Mouse (Mus musculus) cerebellum, postnatal 14 days (tissue): ENCODE data around the gene Ptprf.

Source experiments
- DNase-seq, 2 experiments: peaks; one replicate each; pipeline ENCODE4 v3.0.0; 2021; ENCODE audit warnings: mixed read lengths in 2 of 2

Gene Ptprf

DNA sequence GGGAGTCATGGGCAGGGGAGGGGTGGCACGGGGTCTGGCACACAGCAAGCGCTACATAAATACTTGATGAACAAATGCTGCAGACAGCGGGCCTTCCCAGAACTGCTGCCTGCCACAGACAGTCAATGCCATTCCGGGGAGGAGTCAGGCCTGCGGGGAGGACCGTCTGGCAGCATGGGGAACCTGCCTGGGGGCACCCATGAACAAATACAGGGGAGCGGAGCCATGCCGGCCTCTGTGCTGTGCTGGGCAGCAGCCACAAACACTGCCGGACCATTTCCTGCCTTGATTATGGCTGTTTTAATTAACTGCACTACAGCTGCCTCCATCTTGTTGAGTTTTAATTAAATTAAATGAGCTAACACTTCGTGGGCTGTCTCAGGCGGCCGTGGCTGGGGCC lies 35.0 kb downstream of the Ptprf start:
- no peak for DNase-seq

DNA sequence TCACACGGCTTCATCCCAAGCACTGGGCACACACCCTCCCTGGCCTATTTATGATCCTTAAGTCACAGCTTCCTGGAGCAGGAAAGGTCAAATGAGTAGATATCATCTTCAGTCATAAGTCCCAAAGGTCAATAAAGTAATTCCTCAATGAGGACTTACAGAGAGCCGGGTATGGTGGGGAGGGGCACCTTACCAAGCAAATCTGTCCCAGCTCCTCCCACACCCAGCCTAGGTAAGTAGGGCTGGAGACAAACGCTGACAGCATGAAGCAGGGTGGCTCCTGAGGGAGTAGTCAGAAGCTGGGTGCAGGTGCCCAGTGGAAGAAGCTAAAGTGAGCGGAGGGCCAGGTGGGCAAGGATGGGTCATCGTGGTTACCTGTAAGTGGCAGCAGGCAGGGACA lies 36.3 kb downstream of the Ptprf start:
- no peak for DNase-seq

DNA sequence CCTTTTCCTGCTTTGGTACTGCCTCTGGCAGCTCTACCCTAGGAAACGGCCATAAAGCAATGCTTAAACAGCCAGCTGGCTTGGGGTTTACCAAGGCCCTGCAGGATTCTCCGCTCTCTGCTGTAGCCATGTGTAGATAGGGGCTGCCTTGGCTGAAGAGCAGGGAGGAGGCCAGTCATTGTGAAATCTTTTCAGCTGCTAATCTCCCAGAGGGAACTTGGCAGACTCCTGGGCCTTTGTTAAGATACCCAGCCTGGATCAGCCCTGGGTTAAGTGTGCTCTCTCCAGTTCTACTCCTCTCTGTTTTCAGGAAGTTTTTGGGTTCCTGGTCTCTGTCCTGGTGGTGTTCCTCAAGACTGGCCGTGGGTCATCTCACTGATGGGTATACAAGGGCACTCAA lies 43.9 kb downstream of the Ptprf start:
- no peak for DNase-seq

DNA sequence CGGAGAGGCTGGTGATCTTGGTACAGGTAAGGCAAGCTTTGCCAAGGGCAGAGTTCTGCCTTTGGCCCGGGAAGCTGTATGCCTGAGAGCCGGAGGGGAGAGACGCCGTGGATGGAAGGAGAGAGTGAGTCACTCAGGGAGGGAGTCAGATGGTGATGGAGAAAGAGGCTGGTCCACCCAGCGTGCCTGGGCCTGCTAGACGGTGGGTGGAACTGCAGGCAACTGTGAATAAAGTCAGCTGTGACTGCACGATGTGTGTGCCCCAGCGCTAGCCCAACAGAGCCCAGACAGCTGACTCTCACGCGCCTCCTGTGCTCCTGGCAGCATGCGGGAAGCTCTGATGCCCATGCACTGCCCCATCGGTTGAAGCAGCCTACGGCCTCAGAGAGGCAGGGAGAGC lies 45.4 kb downstream of the Ptprf start:
- DNase-seq, result no peak

DNA sequence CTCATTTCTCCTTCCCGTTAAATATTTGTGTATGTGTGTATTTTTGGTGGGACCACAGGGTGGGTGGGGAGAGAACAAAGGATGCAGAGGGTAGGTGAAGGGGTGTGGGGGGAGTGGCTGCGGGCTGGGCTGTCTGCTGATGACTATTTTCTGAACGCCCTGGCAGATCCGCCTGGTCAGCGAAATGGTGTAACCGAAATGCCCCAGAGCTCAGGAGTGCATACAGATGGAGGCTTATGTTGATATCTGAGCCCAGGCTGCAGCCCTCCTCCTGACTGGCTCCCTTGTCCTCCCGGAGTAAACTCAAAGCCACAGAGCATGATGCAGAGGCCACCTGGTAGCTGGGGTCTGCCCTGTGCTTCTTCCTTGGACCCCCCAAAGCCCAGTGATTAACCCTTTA lies 47.4 kb downstream of the Ptprf start:
- DNase-seq, result no peak

DNA sequence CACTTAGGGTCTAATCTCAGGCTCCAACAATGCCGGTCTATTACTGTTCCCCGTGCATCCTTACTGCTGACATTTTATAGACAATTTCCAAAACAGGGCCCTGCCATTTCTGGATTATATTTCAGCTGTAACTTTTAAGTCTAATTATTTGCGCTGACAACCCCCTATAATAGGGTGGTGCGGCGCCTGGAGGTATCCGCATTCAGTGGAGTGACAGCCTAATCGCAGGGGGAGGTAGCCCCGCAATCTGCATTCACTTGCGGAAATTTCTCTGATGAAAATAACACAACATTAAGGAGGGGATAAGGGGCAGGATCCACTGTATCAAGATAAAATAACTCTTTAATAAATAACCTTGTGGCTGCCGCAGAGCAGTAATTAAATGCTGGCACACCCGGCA lies 47.9 kb downstream of the Ptprf start:
- no peak for DNase-seq

DNA sequence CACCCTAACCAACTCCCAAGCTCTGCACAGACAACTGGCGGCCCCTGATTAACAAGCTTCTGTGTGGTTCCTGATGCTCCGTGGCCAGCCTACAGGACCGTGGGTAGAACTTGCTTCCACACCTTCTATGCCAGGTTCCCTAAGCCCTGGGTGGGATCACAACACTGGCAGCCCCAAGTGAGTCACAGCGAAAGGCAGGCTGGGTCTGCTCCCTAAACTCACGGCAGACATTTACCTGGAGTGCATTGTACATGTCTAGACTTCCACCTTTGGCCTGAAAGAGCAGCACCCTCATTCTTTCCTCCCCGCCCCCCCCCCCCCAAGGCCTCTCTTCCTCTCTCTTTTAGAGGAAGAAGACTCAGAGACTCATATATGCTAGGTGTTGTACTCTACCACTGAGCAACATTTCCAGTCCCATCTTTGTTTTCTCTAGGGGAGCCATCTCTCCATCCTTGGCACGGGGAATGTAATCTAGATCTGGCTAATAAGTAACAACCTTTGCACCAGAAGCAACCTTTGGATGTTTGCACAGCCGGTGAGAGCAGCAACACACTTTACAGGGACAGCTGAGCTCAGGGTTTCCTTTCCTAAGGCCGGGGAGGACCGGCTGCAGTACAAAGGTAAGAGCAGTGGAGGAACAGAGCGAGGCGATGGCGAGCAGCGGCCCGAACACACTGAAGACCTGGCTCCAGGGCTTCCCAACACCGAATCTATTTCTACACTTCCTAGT lies 51.1 kb downstream of the Ptprf start:
- no peak for DNase-seq

DNA sequence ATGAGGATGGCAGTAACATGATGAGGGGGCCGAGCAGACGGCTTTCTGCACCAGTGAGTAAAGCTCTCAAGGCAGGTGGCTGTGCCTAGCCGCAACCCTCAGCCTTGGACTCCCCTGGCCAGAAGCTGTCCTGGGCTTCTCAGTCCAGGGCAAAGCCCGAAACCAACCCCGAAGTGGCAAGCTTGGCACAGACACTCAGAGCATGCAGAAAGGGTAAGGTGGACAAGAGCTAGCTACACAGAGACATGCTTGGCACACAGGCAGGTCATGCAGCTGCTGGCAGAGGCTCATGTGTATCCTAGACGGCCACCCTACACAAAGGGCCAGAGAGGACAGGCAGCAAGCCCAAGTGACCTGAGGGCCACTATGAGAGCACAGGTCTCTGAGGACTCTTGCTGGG lies 52.5 kb downstream of the Ptprf start:
- DNase-seq, result no peak

DNA sequence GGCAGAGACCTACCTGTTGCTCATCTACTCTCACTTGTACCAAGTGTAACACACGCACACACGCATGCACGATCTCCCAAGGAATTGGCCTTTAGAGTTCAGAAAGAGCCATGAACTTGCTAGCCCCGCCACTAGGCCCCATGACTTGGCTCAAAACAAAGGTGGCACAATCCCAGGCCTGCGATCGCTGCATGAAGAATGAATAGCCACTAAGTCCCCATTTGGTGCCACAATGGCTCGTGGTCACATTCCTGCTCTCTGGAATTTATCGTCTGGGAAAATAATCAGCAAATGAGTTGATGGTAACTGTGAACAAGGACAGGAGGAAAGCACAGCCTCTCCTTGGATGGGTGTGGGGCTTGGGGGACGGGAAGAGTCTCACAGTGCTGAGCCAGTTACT lies 54.3 kb downstream of the Ptprf start:
- no peak for DNase-seq

DNA sequence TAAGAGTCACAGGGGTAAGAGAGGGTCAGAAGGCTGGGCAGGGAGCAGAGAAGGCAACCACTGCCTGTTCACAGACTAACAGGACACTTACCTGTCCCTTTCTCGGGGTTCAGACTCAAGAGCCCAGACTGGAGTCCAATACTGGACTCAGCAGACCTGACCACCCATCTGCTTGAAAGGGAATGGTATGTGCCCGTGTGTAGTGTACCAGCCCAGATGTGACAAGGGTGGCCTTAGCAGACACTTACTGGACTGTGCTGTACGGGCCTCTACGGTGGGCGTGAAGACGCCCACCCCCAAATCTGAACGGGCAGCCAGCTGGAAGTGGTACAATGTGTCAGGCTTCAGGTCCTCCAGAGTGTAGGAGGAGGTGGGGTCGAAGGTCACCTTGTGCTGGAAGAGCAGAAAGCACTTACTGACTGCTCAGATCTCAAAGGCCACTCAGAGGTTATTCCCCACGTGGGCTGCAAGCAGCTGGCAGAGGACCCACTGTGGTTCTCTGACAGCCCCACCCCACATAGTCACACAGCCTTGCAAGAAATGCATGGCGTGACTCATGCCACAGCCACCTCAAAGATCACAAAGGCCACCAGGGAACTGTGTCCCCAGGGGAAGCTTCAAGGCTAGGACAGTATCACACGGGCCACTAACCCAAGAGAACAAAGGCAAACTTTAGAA lies 56.4 kb downstream of the Ptprf start:
- DNase-seq, result no peak

DNA sequence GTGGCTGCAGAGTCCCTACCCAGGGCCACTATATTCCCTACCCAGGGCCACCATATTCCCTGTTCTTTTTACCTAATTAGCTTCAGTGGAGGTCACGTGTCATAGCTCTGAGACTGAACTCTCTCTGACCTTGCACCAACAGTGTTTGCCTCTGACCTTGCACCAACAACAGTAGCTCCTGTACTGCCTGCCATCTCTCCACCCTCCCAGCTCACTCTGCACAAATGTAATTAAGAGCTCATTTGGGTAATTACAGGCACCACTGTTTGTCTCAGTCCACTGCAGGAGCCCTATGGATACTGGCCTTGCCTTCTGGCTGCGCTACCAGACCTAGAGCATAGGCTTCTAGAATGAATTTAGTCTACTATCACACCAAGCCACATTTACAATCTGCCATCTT lies 57.3 kb downstream of the Ptprf start:
- no peak for DNase-seq

DNA sequence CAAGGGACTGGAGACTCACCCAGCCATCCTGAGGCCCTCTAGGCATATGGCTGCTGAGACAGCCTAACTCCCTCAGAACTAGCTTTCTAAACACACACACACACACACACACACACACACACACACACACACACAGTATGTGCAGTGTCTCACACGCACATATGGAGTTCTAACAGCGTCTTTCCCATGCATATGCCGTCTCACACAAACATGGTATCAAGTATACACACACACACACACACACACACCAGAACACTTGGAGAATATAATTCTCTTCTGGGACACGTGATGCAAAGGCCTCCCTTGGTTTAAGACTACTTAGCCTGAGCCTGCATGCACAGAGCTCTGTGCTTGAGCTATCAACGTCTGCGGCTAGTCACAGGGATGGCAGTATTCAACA lies 59.3 kb downstream of the Ptprf start:
- no peak for DNase-seq

DNA sequence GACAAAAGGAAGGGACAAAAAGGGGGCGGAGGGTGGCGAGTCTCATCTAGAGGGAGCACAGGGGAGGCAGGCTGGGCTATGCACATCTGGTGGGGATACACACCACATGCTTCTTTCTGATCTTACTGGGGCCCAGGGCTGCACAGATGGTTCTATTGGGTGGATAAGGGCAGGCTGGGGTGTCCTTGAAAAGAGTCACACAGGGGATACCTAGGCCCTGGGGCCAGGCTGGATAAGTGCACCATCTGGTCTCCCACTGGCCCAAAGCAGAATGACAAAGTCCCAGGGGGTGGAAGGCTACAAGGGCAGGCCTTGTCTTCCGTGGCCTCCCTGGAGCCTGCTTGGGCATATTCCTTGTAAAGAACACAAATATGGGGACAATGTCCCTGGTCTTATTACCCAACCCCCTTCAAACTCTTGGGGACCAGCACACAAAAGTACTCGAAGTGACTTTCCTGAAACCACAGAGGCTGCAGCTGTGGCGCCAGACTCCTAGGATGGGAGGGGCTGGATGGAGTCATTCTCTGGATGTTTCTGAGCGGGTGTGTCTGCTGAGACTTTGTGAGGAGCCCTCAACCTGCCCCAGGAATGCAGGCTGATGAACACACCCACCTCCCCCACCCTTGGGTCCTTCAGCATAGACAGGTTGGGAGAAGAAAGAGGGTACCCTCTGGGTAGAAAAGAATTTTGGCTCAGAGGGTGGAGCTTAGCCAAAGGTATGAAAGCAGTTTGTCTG lies 62.0 kb downstream of the Ptprf start:
- DNase-seq, result no peak

DNA sequence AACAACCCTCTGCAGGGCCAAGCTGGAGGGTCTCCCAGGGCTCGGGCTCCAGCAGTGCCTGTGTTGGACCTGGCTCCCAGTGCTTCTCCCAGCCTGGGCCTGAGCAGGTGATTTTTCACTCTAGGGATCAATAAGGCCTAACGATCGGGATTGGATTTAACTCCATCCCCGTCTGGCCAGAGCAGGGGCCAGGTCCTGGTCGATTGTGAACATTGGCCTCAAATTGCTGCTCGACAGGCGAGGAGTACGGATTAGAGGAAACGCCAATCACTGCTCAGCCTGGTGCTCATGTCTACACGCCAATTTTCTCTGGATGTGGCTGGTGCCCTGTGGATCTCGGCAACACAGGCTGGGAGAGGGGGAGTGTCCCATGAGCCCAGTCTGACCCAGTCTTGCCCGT lies 63.8 kb downstream of the Ptprf start:
- DNase-seq, result no peak

DNA sequence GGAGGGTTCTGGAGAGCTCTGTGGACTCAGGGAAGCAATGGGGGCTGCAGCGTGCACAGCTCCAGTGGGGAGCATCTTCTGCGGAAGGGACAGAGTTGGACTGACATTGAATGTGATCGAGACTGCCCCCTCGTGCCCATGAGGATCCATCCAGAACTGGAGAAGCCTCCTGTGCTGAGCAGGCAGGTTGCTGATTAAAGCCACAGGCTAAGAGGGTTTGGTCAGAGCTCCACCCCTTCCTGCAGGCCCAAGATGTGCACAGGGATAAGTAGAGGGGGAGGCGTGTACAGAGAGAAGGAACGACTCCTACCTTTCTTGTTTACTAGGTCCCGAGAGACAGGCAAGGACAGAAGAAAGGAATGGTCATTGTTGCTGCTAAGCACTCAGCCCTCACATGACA lies 69.9 kb downstream of the Ptprf start:
- no peak for DNase-seq

DNA sequence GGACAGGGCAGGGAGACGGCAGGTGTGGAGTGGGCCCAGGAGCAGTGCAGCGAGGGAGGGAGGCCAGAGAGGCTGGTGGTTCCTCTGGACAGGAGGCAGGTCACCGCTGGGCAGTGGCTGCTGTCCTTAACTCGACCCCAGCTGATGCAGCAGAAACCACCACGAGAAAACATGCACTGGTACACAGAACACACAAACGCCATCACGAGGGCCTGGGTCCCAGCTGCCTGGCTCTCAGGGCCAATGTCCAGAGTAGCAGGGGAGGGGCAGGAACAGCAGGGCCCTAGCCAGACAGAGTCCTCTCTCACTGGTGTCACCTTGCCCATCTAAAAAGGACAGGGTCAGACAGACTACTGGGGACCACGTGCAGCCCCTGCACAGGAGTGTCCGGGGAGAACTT lies 70.4 kb downstream of the Ptprf start:
- DNase-seq, result no peak

DNA sequence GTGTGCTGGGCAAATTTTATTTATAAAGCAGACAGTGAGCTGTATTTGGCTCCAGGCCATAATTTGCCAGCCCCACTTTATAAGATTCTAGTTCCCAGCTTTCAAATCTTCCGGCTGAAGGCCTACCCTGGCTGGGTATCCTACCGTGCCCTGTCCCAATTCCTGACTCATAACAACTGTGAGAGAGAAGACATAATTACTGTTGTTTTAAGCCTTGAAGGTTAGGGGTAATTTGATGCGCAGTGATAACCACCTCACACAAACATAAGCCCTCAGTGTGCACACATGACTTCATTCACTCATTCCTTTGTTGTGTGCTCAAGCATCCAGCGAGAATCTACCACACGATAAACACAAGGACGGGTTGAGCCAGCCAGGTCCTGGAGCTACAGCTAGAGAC lies 71.7 kb downstream of the Ptprf start:
- no peak for DNase-seq

DNA sequence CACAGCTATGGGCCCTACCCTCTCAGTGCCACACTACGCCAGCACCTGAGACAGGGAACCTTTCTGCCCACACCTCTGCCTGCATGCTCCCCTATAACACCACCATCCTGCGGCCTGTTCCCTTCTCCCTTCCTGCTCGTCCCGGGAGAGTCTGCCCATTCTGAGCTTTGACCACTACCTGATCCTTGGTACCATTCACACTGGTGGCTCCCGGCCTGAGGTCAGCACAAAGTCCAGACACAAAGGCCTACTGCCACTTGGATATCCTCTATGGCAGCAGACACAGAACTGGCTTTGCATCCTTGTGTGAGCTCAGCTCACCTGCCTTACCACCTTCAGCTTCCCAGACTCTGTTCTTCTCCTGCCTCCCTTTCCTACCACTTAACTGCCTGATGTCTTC lies 72.7 kb downstream of the Ptprf start:
- DNase-seq, result no peak

DNA sequence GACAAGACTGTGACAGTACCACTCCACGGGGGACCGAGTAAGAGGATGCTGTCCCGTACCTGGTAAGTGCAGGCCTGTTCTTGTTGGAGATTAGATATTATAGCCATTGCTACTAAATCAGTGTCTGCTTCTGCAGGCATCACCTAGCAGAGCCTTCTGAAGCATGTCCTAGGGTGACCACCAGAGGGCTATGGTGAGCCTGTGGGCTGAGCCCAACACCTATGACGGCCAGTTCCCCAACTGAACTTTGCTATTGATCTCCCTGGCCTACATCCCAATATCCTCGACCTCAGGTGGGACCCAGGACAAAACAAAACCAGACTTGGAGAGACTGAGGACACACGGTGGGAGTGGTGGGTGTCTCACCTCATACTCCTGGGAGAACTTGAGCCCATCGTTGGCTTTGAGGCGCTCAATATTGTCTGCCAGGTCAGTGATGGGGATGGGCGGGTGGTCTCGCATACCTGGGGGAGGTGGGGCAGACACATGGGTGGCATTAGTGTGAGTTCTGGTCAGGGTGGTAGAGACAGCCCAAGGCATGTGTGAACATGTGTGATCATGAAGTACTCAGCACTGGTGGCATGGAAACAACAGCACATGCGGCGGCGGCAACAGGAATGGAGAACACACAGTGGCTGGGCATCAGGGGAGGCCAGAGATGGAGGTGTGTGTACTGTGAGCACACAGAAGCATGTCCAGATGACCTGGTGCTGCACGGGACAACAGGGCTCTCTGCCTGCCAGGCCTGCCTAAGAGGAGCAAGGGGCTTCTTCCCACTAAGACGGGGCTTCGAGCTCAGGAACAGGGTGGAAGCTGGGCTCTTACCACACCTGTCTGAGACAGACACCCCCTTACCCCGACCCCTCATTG lies 74.2 kb downstream of the Ptprf start:
- peak; percentile 86 to 89 for DNase-seq

DNA sequence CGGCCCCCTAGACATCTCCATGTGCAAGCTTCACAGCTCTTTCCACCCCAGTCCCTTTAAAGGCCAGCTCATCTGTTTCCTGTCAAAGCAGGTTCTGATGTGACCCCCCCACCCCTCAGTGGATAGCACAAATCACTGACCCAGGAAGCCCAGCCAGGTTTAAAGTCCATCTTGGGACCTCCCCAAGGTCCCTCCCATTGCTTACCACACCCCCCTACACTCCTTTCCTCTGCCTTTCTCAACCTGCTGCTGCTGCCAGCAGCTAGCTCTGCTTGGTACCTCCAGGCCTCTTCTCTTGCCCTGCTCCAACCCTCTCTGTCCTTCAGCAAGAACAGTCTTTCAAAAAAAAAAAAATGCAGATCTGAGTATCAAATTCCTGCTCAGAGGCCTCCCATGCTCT lies 76.3 kb downstream of the Ptprf start:
- no peak for DNase-seq

DNA sequence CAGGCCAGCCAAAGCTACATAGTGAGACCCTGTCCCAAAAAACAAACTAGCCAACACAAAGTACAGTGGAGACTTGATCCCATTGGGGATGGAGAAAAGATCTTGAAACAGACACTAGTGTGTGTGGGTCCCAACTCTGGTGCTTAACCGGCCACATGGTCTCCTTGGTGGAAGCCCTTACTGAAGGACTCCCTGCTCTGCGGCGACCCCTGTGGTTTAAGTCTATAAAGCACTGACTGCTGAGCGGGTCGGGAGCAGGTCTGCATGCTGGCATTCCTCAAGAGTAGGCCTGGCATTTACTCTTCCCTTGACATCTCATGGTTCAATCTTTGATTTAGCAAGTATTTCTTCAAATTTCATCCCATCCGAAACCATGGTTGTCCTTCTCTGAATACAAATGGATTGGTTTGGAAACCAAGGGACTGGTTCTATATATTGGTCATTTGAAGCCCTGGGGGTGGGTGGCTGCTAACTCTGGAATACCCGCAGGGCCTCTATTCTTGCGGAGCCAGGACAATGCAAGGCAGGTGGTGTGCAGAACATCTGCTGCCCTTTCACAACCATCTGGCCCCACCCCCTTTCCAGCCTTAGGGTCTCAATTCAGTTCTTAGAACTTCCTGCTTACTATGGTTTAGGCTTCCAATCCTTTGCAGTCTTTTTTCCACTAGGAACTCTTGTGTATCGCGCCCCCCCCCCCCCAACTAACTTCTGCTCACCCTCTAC lies 84.1 kb downstream of the Ptprf start:
- DNase-seq, result no peak

DNA sequence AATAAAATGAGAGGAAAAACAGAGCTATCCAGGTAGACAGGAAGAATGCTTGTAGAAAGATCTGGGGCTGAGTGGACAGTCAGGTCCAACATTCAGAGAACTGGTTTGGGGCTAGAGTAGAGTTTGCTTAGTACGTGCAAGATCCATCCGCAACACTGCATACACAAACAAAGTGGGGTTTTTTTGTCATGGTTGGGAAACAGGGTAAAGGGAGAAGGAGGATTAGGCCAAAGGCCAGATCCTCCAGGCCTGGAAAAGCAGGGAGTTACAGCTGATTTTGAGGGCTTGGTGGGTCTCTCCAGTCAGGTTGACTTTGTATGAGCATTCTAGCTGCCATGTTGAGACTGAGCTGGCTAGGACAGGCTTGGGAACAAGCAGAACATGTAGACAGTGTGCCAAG lies 85.3 kb downstream of the Ptprf start:
- no peak for DNase-seq

DNA sequence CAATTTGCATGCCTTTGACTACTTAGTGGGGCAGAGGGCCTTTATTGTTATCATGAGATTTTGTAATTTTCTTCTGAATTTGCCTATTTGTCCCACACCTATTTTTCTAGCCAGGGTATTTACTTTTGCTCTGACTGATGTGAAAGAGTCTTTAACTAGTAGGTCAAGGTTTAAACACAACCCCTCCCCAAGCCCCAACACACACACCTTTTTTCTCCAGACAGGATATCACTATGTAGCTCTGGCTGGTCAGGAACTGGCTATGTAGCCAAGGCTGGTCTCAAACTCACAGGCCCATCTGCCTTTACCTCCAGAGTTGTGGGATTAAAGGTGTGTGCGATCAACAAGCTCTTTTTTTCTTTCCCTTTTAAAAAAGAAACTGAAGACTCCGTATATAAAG lies 92.1 kb downstream of the Ptprf start:
- DNase-seq, result no peak
